Mouse (Mus musculus): ENCODE measurements at regions not wholly inside any gene's neighbourhood (a gene's known extent, or its start where the extent isn't known, plus 50 kb on each side); places are given as distances from the start of the nearest gene placed in this dataset.

DNA sequence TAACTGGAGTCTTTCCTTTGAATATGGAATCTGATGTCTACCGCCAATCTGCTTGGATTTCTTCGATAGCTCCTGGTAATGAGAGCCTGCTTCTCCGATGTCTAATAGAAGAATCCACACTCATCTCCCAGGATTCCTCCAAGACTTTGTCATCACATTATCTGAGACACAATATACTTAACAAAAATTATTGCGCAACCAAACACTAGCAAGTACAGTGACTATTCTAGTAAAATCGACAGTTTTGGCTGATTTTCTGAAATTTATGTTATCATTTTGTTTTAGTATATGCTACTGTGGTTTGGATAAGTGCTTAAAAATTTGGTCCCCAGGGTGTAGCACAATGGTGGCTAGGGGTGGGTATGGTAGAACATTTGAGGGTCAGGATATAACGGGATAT, 266.5 kb downstream of the Gm5447 start:
- DNase-seq (ENCODE audit: low read depth, low spot score): no peak

DNA sequence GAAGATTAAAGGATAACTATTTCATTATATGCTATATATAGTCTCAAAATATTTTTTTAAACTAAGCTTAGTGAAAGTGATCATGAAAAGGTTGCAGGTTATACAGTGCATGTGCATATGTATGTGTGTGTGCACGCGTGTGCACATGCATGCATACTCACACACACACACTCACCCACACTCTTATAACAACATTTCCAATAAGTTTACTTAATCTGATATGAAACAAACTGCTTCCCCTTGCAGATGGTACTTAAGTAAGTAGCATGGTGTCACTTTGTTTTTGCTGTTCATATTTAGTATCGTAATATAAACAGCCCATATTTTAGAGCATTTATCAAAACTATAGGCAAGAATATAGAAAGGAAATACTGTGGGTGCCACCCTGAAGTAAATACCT, 275.0 kb downstream of the Gm5447 start:
- no peak for DNase-seq (ENCODE audit: low read depth, low spot score)

DNA sequence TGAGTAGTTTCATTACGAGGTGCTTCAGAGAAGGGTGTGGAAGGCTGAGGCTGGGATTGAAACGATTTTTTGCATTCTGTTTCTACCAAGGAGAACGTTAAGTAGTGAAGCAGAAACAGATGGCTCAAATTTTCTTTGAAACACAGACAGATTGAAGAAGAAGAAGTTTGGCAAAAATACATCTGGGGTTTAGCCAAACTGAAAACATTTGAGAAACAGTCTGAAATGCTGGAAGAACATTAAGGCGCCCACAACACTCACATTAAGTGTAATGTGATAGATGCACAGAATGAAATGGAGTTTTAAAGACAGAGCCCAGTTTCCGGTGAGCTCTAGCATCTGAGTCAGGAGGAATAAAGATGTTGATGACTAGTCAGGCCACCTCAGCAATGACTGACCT, 275.5 kb downstream of the Gm5447 start:
- DNase-seq (ENCODE audit: low read depth, low spot score): no peak

DNA sequence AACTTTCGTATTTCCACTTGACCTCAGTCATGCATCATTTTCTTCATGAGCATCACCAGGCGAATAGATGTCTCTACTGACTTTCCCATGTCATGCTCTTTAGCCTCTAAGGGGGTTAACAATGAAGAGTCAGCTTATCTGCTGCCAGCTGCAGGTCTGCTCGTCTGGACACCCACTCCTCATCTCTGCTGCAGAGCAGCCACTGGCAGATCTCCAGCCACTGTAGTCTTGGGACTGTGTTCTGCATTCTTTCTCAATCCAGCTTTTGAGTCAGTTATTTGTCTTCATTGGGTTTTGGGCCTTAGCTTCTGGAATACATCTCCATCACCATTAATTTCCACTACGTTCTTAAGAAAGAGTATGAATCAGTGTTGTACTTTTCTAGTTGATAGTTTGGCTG, 280.0 kb downstream of the Gm5447 start:
- no peak for DNase-seq (ENCODE audit: low read depth, low spot score)

DNA sequence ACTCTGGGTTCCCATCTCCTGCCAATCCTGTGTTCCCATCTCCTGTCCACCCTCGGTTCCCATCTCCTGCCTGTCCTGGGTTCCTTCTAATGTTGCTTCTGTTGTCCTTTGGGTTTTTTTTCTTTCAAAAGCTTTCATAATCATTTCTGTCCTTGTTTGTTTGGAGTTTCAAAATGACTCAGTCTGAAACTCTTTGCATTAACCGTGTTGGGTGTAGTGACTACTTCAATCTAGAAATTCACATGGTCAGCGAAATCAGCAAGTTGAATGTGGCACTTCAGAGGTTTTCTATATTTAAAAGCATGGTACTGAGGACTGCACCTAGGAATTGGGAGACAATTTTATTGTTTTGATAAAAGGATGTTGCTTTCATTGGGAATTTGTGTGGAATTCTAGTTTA, 280.7 kb downstream of the Gm5447 start:
- DNase-seq (ENCODE audit: low read depth, low spot score): no peak

DNA sequence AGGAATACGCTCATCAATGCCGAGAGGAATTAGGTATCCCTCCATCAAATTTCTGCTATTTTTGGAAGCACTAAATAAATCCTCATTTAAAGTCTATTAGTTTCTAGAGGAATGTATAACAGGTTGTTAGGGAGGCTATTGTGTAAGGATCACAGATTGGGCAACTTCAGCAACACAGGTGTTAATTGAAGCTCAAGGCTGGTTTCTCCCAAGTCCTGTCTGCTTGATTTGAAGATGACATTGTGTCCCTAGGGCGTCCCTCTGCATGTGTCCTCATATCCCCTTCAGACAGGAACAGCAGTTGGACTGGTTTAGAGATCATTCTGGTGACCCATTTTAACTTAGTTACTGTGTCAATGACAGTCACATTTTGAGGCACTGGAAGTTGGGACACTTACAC, 281.5 kb downstream of the Gm5447 start:
- DNase-seq (ENCODE audit: low read depth, low spot score): no peak

DNA sequence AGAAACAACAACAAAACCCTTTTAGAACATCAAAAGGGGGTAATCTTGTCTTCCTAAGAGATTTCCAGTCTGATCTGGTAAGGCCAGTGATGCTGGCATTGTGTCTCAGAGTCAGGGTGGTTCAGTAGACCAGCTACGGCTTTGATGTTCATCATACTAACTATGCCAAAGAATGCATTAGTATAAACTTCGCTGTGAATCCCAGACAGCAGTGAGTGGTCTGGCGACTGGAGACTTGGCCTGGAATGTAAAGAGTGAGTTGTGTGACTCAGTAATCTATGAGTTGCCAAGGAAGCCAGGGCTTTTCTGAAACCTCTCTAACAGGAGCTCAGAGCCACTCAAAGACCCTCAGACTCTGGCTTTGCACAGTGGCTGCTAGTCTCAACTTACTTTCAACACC, 288.1 kb upstream of the Foxq1 start:
- no peak for DNase-seq (ENCODE audit: low read depth, low spot score)

DNA sequence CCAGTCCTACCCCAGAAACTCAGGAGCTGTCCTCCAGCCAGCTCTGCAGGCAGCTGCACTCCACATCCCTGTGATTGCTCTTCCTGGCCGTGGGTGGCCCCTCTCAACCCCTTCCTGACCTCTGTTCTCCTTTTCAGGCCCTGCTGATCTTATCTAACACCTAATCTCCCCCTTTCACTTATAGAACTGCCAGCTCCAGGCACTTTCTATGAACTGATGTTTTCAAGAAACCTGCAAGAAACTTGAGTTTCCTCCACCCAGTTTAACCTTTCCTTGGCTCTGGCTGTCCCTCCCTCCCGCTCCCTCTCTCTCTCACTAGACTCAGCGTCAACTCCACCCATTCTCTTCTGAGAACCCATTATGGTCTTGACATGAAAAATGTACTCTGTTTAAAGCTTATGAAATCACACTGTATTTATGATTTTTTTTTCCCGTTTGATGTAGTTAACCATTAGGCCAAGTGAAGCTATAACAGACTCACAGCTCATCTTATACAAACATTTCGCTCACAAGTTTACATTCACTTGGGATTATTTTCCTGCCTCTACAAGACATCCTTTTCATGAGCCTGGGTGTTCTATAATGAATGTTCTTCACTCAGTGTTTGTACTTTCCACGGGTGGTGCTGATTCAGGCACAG, 279.8 kb upstream of the Foxq1 start:
- DNase-seq (ENCODE audit: low read depth, low spot score): no peak

DNA sequence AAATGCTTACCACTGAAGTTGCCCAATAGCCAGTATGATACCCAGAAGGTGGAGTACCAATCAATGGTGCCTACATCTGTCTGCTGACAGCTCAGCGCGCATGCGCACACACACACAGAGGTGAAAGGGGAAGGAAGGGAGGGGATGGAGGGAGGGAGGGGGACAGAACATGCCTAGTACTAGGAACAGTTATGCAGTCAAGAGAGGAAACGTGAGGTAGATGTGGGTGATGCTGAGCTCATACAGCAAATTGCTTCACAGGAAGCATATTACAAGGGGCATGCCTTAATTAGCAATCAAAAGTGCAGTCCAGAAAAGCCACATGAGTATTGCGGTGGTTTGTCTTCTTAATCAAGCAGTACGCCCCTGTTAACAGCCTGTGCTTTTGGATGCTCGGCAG, 265.3 kb upstream of the Foxq1 start:
- DNase-seq (ENCODE audit: low read depth, low spot score): no peak

DNA sequence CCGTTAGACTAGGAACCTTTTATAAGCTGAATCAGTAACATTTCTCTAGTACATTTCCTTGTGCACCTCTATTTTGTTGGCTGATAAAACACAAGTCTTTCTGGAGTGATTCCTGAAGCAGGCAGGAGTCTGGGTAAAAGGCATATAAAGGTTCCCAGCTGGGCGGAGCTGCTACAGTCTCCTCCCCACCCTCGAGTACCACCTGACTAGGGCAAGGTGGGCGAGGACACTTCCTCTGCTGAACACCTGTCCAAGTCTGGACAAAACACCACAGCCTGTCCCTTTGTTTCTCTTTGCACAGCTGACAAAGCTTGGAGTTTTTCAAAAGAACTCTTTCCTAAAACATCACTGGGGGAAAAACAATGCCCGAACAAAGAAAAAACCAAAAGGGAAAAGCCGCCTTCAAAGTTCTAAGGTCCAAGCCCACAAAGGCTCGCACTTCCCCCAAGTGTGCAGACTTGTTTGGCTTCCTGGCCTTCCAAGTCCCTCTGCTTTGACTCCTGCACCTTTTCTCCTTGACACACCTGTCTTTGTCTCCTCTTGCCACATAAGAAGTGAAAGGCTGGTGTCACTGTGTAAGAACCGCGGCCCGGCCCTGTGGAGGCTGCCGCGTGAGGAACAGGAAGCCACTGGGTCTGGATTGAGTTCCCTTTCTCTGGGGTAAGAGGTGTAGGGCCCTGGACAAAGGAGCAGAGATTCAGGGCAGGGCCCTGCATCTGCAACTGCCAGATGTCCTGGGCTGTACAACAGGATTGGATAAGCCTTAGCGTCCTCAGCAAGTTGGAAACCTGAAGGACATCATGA, 263.1 kb upstream of the Foxq1 start:
- DNase-seq (ENCODE audit: low read depth, low spot score): no peak

DNA sequence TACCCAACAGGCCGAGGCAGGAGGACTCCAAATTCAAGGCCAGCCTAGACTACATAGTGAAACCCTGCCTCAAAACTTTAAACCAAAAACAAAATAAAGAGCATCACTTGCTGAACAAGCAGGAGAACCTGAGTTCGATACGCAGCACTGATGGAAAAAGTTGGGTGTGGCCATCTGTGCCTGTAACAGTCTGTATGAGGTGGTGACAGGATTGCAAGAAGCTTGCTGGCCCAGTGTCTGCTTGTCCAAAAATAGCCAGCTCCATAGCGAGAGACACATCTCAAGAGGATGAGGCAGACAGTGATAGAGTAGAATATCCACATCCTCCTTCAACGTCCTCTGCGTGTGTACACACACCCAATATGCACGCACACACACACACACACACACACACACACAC, 261.9 kb upstream of the Foxq1 start:
- DNase-seq (ENCODE audit: low read depth, low spot score): no peak

DNA sequence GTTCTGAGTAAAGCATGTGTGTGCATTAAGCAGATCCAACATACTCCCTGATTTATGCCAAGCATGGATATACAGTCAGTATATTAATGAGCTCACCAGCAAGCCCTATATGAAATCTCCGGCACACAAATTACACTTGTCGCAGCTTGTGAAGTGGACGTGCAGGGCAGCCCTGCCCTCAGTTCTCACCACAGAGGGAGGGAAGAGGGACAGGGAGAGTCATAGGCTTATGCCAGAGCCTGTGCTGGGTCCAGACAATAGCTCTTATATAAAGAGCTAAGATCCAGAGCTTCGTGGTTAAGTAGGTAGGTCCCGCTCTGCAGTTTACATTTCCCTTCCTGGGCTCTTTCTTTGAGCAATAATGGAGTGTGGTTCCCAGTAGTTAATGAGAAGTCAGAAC, 252.7 kb upstream of the Foxq1 start:
- DNase-seq (ENCODE audit: low read depth, low spot score): no peak

DNA sequence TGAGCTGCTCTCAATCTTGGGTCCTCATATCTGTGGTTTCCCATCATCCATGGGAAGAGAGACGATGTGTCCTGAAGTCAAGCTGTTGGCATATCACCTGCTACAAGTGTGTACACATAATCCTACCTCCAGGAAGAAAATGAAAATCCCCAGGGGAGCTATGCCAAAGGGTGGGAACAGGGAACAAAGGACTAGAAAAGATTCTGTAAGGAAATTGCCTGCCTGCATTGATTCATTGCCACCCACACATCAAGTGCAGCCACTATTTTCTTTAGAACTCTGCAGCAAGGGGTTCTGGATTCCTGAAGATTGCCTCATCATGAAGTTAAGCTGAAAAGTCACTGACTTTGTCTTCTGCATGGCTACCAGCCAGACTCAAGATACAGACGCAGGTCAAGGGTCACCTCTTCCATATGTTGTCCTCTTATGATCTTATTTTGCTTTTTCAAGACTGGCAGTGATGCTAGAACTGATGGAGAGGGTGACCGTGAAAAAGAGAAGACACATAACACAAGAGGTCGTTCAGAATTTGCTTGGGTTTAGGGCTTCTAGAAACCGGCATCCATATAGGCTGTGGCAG, 251.6 kb upstream of the Foxq1 start:
- peak; percentile 57 for DNase-seq (ENCODE audit: low read depth, low spot score)

DNA sequence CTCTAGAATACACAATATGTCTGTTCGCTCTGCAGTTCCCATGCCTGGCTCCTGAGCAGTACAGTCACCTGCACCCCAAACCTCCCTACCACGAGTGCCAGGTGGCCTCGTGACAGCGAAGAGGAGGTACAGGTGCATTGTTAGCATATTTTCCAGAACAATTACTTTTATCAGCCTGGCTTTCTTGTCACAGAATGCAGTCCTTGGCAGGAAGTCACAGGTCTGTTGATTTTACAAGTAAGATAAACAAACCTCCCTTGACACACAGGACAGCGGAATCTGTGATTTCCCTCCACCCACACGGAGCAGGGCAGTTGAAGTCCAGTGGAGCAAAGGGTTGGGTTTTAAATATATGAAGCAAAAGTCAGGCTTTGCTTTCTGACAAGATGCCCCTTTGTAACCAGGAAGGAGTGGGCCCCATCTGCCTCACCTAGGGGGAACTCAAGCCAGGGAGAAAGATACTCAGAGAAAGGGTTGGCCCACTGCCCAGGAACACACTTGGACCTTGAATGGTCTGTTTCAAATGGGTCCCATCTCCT, 246.8 kb upstream of the Foxq1 start:
- no peak for DNase-seq (ENCODE audit: low read depth, low spot score)

DNA sequence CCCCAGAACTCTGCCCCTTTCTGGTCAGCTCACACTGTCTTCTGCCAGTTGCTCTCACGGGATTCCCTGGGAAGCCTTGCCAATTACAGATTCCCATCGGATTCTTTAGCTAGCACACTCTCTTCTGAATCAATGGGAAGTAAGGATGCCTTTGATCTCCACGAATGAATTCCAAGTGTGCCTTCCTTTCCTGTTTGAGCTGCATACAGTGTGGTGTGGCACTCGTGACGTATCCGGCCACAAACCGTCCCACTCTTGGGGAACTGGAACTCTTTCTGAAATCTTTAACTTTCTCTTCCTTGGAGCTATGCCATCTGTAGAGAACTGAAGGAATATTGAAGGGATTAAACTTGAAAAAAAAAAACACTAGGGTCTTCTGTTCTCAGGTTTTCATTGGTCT, 243.2 kb upstream of the Foxq1 start:
- DNase-seq (ENCODE audit: low read depth, low spot score): no peak

DNA sequence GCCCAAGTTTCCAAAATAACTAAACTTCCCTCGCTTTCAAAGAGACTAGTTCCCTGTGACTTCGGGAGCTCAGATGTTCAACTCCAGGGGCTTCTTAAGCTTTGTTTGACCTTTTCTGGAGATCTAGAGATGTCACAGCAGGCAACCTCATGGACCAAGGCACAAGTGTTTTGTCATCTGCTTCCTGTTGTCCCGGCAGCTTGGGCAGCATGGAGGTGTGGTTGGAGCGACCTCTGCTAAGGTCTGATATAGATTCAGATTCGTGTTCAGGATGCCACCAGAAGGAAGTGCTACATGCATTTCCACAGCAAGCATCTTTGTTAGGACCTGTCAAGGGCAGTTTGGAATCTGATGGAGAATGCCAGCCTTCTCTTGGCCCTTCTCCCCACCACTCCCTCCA, 242.1 kb upstream of the Foxq1 start:
- DNase-seq (ENCODE audit: low read depth, low spot score): no peak

DNA sequence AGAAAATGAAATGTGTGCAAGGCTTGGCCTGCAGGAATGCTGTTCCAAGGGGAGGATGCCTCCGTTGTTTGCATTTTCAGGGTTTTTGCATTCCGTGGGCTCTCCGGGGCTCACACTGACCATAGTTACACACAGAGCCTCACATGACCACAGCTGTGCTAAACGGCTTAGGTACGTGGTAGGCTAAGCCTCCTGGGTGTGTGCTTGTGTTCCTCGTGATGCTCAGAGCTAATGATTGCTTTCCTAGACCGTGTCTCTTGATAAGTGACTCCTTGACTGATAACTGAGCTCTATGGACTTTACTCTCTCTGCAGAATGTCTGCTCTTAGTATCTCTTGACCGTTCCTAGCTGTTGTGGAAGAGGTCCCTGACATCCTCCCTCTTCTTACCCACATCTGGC, 238.9 kb upstream of the Foxq1 start:
- DNase-seq (ENCODE audit: low read depth, low spot score): no peak

DNA sequence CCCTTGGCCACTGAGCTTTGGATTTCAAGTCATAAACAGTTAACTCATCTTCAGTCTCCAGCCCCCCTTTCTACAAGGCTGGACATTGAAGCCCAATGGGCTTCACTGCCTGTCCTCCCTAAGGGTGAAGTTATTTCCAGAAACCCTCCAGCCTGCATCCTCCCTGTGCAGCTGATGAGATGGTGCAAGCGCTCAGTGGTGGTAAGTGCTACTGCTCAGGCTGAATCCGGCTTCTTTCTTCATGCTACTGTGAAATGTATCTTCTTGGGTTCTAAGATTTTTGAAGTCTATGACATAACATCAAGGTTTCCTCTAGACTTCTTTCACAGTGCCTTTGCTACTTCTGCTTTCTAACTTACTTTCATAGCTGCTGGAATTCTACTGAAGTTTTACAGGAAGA, 237.9 kb upstream of the Foxq1 start:
- no peak for DNase-seq (ENCODE audit: low read depth, low spot score)

DNA sequence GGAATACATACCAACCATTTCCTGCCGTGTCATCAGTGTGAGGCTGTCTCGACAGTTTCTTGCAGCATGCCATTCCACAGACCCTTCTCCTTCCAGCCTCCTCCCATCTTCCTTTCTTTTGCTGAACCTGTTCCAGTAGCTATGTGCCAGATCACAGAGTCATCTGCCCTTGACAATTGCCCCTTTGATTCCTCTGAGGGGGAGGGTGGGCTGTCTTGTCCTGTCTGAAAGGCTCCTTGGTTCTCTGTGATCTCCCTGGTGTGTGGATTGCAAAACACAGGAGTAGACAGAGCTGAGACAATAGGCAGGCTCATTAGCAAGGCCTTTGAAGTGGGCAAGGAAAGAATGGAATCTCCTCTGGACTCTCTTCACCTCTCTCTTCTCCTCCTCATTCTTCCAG, 234.5 kb upstream of the Foxq1 start:
- DNase-seq (ENCODE audit: low read depth, low spot score): peak; percentile 26

DNA sequence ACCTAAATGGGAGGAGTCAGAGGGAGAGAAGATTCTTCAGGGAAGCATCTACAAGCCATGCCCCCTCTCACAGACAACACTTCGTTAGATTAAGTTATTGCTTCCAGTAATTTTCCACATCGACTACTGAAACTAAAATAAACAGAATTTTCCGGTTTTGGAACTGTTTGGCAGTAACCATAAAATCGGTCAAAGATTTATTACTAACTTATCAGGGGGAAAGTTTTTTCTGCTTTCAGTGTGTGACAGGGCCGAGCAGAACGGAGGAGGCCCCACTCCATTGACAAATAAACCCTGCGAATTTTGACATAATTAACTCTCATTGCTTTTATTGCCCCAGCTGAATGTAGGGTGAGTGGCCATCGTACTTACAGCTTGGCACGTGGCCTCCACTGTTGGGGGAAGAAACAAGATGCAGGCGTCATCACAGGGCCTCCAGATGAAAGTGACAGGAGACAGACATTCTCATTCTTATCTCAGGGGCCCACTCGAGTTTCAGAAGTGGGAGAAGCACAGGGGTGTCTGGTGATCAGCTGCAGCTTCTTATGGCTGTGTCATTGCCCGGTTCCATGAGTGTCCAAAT, 229.6 kb upstream of the Foxq1 start:
- no peak for DNase-seq (ENCODE audit: low read depth, low spot score)

DNA sequence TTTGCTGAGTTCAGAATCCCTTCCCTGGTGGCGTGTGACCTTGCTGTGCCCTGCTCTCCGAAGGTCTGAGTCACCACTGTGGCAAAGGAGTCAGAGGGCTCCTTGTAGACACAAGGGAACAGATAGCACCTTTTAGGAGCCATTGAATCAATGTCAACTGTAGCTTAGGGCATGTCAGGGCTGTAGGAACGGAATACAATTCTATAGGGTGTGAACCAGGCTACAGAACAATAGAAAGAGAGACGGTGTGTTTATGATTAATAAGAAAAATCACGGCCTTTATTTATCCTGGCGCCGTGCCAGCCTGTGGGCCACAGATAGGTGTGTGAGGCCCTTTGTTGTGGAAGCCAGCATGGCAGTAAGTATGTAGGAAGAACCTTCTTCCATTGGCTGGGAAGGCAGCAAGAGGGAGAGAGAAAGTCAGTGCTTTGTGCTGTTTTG, 228.4 kb upstream of the Foxq1 start:
- DNase-seq (ENCODE audit: low read depth, low spot score): peak; percentile 43

DNA sequence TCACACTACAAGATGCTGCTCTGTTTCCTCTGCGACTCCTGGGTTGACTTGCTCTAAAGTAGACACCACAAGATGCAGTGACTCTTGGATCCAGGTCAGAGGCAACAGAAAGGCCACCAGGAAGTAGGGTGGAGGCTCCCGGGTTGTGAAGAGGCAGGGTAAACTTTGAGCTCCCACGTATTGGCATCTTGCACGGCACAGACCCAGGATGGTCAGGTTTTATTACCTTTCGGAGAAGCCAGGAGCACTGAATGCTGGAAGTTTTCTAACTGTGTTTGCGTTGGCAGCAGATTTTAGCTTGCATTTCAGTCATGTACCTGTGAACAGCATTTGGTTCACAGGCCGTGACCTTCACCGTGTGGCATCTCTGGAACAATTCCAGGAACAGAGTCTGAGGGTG, 227.2 kb upstream of the Foxq1 start:
- no peak for DNase-seq (ENCODE audit: low read depth, low spot score)

DNA sequence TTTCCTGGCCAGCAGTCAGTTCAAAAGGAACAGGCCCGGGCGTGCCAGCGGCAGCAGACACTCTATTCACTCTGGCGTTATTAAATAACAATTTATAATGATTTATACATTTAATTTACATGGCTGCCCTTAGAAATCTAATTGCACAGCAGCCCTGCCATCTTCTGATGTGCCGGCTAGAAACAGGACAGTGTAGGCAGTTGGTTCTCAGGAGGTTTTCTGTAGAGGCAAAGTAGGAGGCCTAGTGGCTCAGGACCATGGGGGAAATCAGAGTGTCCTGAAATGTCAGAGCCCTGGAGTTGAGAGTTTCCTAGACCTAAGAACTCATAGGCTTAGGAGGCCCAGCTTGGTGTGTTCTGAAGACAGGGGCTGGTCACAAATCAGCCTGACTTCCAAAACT, 225.2 kb upstream of the Foxq1 start:
- DNase-seq (ENCODE audit: low read depth, low spot score): no peak

Measured in 3T3-L1 (cell line).